In genomic region chr4:152324641-152325562, GRCm38 (mm10) we compare ENCODE assay signal across 7 mouse cellular contexts. TPM values are rescaled to one million over a fixed set of nuclear protein-coding genes. Genes with fewer than 3 reads are reported as not detected.
DNase-seq lines count a peak whose midpoint lies in the region; ATAC-seq lines count a peak whose summit lies in the region.

No protein-coding gene starts in this region.

- no peak for DNase-seq in neural tube, embryonic 11.5 days (ENCODE audit: low spot score)
- DNase-seq in neural tube, embryonic 10.5 days (ENCODE audit: extremely low spot score, low spot score), result no peak
- DNase-seq in liver, embryonic 11.5 days (ENCODE audit: low spot score), result no peak
- no peak for DNase-seq in cerebellum, adult 8-10 months
- no peak for DNase-seq in kidney, postnatal 4 days

- no peak overlapping the region for H3K27ac ChIP-seq in neural tube, embryonic 11.5 days (ENCODE audit: low read depth, low read length)
- H3K27ac ChIP-seq in liver, embryonic 11.5 days (ENCODE audit: low read depth, low read length), result no peak overlapping the region
- H3K27ac ChIP-seq in stomach, embryonic 16.5 days (ENCODE audit: low read length), result peak overlapping the region; percentile 13; the same call in 1 of the 2 replicates

- peaks cover 4% of the 10 kb centered on the region; the same call in 1 of the 2 replicates for H3K36me3 ChIP-seq in neural tube, embryonic 11.5 days (ENCODE audit: control insufficient read depth, insufficient read depth, low read length)
- H3K36me3 ChIP-seq in erythroblast, embryonic 14.5 days (ENCODE audit: control insufficient read depth), result peaks cover 25% of the 10 kb centered on the region
- peaks cover 19% of the 10 kb centered on the region for H3K36me3 ChIP-seq in liver, embryonic 11.5 days (ENCODE audit: control insufficient read depth, insufficient read depth, low read length)
- 0 out of 2 replicates have a peak, but pooled peaks cover 8% of the 10 kb centered on the region for H3K36me3 ChIP-seq in stomach, embryonic 16.5 days (ENCODE audit: control insufficient read depth, insufficient read depth, low read length)

- no peak overlapping the region for H3K4me2 ChIP-seq in neural tube, embryonic 11.5 days (ENCODE audit: low read depth)
- H3K4me2 ChIP-seq in liver, embryonic 11.5 days, result peak overlapping the region; percentile 95
- H3K4me2 ChIP-seq in stomach, embryonic 16.5 days (ENCODE audit: low read depth, low read length), result peak overlapping the region; percentile 49

- WGBS in neural tube, embryonic 11.5 days, result 56% methylated on average over 16 of the region's 16 CpGs
- WGBS in liver, embryonic 11.5 days, result 45% methylated on average over 16 of the region's 16 CpGs
- WGBS in stomach, embryonic 16.5 days, result 47% methylated on average over 16 of the region's 16 CpGs

- no peaks in the 10 kb centered on the region for H3K27me3 ChIP-seq in neural tube, embryonic 11.5 days (ENCODE audit: control insufficient read depth, insufficient read depth, low read length)
- peaks cover 7% of the 10 kb centered on the region; the same call in 1 of the 2 replicates for H3K27me3 ChIP-seq in erythroblast, embryonic 14.5 days (ENCODE audit: control insufficient read depth)
- H3K27me3 ChIP-seq in liver, embryonic 11.5 days (replicated peaks; ENCODE audit: control insufficient read depth, insufficient read depth, low read length), result no peaks in the 10 kb centered on the region
- no peaks in the 10 kb centered on the region for H3K27me3 ChIP-seq in stomach, embryonic 16.5 days (ENCODE audit: control insufficient read depth, insufficient read depth, low read length)

- H3K9ac ChIP-seq in neural tube, embryonic 11.5 days (ENCODE audit: low read length), result no peak overlapping the region
- H3K9ac ChIP-seq in liver, embryonic 11.5 days (ENCODE audit: low read depth, low read length), result peak overlapping the region; percentile 99
- H3K9ac ChIP-seq in stomach, embryonic 16.5 days (ENCODE audit: low read length), result peak overlapping the region; percentile 64

- ATAC-seq in neural tube, embryonic 11.5 days (ENCODE audit: insufficient read depth, low FRiP score, low TSS enrichment), result 0 out of 2 replicates have a peak, but pooled peaks have one; percentile 28
- peak; percentile 53 for ATAC-seq in liver, embryonic 11.5 days (replicated peaks; ENCODE audit: low FRiP score)
- ATAC-seq in stomach, embryonic 16.5 days (ENCODE audit: insufficient read depth, low FRiP score), result peak; percentile 15; the same call in 1 of the 2 replicates

- peak overlapping the region; percentile 23; the same call in 1 of the 2 replicates for H3K4me3 ChIP-seq in neural tube, embryonic 11.5 days (ENCODE audit: low read depth, low read length)
- H3K4me3 ChIP-seq in erythroblast, embryonic 14.5 days (replicated peaks), result peak overlapping the region; percentile 97
- H3K4me3 ChIP-seq in liver, embryonic 11.5 days (ENCODE audit: low read depth, low read length), result peak overlapping the region; percentile 97
- H3K4me3 ChIP-seq in stomach, embryonic 16.5 days (replicated peaks; ENCODE audit: low read length), result peak overlapping the region; percentile 99

- H3K9me3 ChIP-seq in neural tube, embryonic 11.5 days (ENCODE audit: control insufficient read depth, low read length), result no peaks in the 10 kb centered on the region
- no peaks in the 10 kb centered on the region for H3K9me3 ChIP-seq in erythroblast, embryonic 14.5 days (ENCODE audit: control insufficient read depth, low read length)
- no peaks in the 10 kb centered on the region for H3K9me3 ChIP-seq in liver, embryonic 11.5 days (ENCODE audit: control insufficient read depth, low read length)
- H3K9me3 ChIP-seq in stomach, embryonic 16.5 days (replicated peaks; ENCODE audit: control insufficient read depth, low read length), result no peaks in the 10 kb centered on the region

- peaks cover 8% of the 10 kb centered on the region; the same call in 1 of the 2 replicates for H3K4me1 ChIP-seq in neural tube, embryonic 11.5 days (ENCODE audit: control insufficient read depth, insufficient read depth, low read length)
- H3K4me1 ChIP-seq in erythroblast, embryonic 14.5 days (ENCODE audit: control insufficient read depth), result peaks cover 49% of the 10 kb centered on the region
- H3K4me1 ChIP-seq in liver, embryonic 11.5 days (replicated peaks; ENCODE audit: control insufficient read depth, insufficient read depth, low read length), result peaks cover 17% of the 10 kb centered on the region
- H3K4me1 ChIP-seq in stomach, embryonic 16.5 days (ENCODE audit: control insufficient read depth, insufficient read depth, low read length), result peaks cover 14% of the 10 kb centered on the region

RNA-seq across cellular contexts. Expression of gene Rpl22, which starts 0.6 kb away (rescaled TPM):
- 311 and 312 TPM in 2 replicates for polyA plus RNA-seq in neural tube, embryonic 11.5 days (2014; fragmentation: Nextera tagmentation; extraction: Ambion mirVana)
- 13.4 and 13.6 TPM in 2 replicates for polyA plus RNA-seq in erythroblast, embryonic 14.5 days (2012)
- polyA plus RNA-seq in liver, embryonic 11.5 days (2014; fragmentation: Nextera tagmentation; extraction: Ambion mirVana), result 546 and 596 TPM in 2 replicates
- 303 and 377 TPM in 2 replicates for polyA plus RNA-seq in stomach, embryonic 16.5 days (2015; fragmentation: Nextera tagmentation; extraction: Ambion mirVana)

RNA-seq across cellular contexts. Expression of gene Rnf207, which starts 6.1 kb away (rescaled TPM):
- polyA plus RNA-seq in neural tube, embryonic 11.5 days (2014; fragmentation: Nextera tagmentation; extraction: Ambion mirVana), result 2.1 and 2.2 TPM in 2 replicates
- 0.01 TPM in 1 of 2 replicates, not detected in the other for polyA plus RNA-seq in erythroblast, embryonic 14.5 days (2012)
- 0.53 and 0.97 TPM in 2 replicates for polyA plus RNA-seq in liver, embryonic 11.5 days (2014; fragmentation: Nextera tagmentation; extraction: Ambion mirVana)
- polyA plus RNA-seq in stomach, embryonic 16.5 days (2015; fragmentation: Nextera tagmentation; extraction: Ambion mirVana), result 0.66 and 0.84 TPM in 2 replicates

RNA-seq across cellular contexts. Expression of gene Chd5, which starts 13.5 kb away (rescaled TPM):
- 0.20 and 0.31 TPM in 2 replicates for polyA plus RNA-seq in neural tube, embryonic 11.5 days (2014; fragmentation: Nextera tagmentation; extraction: Ambion mirVana)
- under 0.01 and 0.02 TPM in 2 replicates for polyA plus RNA-seq in erythroblast, embryonic 14.5 days (2012)
- polyA plus RNA-seq in liver, embryonic 11.5 days (2014; fragmentation: Nextera tagmentation; extraction: Ambion mirVana), result 0.32 and 0.42 TPM in 2 replicates
- 0.84 and 0.95 TPM in 2 replicates for polyA plus RNA-seq in stomach, embryonic 16.5 days (2015; fragmentation: Nextera tagmentation; extraction: Ambion mirVana)

RNA-seq across cellular contexts. Expression of gene Icmt, which starts 27.9 kb away (rescaled TPM):
- 27.1 and 31.3 TPM in 2 replicates for polyA plus RNA-seq in neural tube, embryonic 11.5 days (2014; fragmentation: Nextera tagmentation; extraction: Ambion mirVana)
- 1.6 and 2.6 TPM in 2 replicates for polyA plus RNA-seq in erythroblast, embryonic 14.5 days (2012)
- 20.6 and 21.1 TPM in 2 replicates for polyA plus RNA-seq in liver, embryonic 11.5 days (2014; fragmentation: Nextera tagmentation; extraction: Ambion mirVana)
- 20.1 and 20.8 TPM in 2 replicates for polyA plus RNA-seq in stomach, embryonic 16.5 days (2015; fragmentation: Nextera tagmentation; extraction: Ambion mirVana)

RNA-seq across cellular contexts. Expression of gene Hes3, which starts 33.4 kb away (rescaled TPM):
- 1.6 and 2.3 TPM in 2 replicates for polyA plus RNA-seq in neural tube, embryonic 11.5 days (2014; fragmentation: Nextera tagmentation; extraction: Ambion mirVana)
- polyA plus RNA-seq in erythroblast, embryonic 14.5 days (2012), result not detected in 2 replicates
- polyA plus RNA-seq in liver, embryonic 11.5 days (2014; fragmentation: Nextera tagmentation; extraction: Ambion mirVana), result not detected in 2 replicates
- polyA plus RNA-seq in stomach, embryonic 16.5 days (2015; fragmentation: Nextera tagmentation; extraction: Ambion mirVana), result not detected in 2 replicates

Comparison
In these comparisons a context has a peak if more than half of its experiments do, and no peak if none do; other contexts are left out.
1. H3K4me3 ChIP-seq: peak in every context shown above with its lines; median percentile 99 in stomach, embryonic 16.5 days; 97 in erythroblast, embryonic 14.5 days; 97 in liver, embryonic 11.5 days; 23 in neural tube, embryonic 11.5 days.
2. RNA of gene Rpl22, which starts 0.6 kb away (polyA plus RNA-seq): 546 to 596 TPM in liver, embryonic 11.5 days, 303 to 377 TPM in stomach, embryonic 16.5 days and 311 to 312 TPM in neural tube, embryonic 11.5 days; 13.4 to 13.6 TPM in erythroblast, embryonic 14.5 days; every median in the first group is over 10 times any median in the second.
3. Peak in every context shown above with its lines, with median percentiles within 50 percentile points of each other: ATAC-seq.